Mouse (Mus musculus) small intestine, adult 2 months (tissue): Measurements from ENCODE around the gene Hspa8.

Source experiments
- CTCF ChIP-seq: fragments of 200-500 bp; IDR thresholded peaks from 2 replicates; pipeline ENCODE4 v1.5.1; 2012; ENCODE audit warnings: low read depth, mild to moderate bottlenecking, control low read depth, inconsistent platforms, low read length, moderate library complexity, mixed read lengths; ENCODE audit not compliant: insufficient replicate concordance, insufficient read length; ENCODE audit errors: extremely low read depth
- POLR2A ChIP-seq: fragments of 200-500 bp; IDR thresholded peaks from 2 replicates; pipeline ENCODE4 v1.6.1; 2012; ENCODE audit warnings: low read depth, mild to moderate bottlenecking, control low read depth, inconsistent platforms, low read length, moderate library complexity

DNA sequence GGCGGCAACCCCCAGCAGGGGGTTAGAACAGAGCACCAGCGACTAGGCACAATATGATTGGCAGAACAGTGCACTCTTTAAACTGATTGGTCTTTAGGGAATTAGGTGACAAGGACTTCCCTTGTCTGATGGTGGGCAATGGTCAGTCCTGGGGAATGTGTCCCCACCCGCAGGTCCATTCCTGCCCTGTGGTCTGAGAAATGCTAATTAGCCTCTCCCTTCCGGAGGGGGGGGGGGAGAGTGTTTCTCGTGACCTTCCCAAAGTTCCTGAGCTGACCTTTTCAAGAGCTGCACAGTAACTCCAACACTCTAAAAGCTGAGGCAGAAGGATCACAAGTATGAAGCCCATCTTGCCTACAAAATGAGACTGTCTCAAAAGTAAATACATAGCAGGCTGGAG, 6.5 kb upstream of the Hspa8 start:
- no peak for TF ChIP-seq CTCF
- TF ChIP-seq POLR2A, result no peak
